Mouse (Mus musculus) erythroblast, embryonic 14.5 days (primary cell): ENCODE data around the gene Mrgprf.

Experiments used
- GATA1 ChIP-seq: IDR thresholded peaks from 2 replicates; pipeline ENCODE4 v1.6.1; 2012; ENCODE audit warnings: low read length, inconsistent platforms, mixed read lengths
- TAL1 ChIP-seq: IDR thresholded peaks from 3 replicates; pipeline ENCODE4 v1.6.1; 2012; ENCODE audit warnings: low read length, inconsistent platforms, mixed read lengths

DNA sequence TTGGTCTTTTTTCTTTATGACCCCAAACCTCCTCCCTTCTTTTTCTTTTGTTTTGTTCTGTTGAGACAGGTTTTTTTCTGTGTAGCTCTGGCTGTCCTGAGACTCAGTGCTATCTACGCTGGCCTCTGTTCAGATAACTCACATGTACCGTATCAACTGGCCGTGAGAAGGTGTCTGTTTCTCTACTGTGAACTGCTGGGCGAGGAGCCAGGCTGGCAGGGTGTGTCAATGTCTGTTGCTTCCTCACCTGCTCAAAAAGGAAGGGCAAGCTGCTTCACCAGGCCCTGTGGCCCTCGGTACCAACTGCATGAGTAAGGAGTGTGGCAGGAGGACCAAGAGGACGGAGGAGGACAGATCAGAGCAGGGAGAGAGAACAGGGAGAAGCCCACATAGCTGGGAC, 13.2 kb upstream of the Mrgprf start:
- TF ChIP-seq GATA1 (no peak), TAL1 (no peak)
